Mouse (Mus musculus) lung, adult 2 months (tissue): Measurements from ENCODE around the gene Ampd2.

Experiments
- CTCF ChIP-seq: fragments of 200-500 bp; IDR thresholded peaks from 2 replicates; pipeline ENCODE4 v1.5.1; 2011; ENCODE audit warnings: mild to moderate bottlenecking, low read length, control low read depth; ENCODE audit not compliant: insufficient read depth
- POLR2A ChIP-seq: fragments of 200-500 bp; IDR thresholded peaks from 2 replicates; pipeline ENCODE4 v1.6.1; 2011; ENCODE audit warnings: low read depth, mild to moderate bottlenecking, control low read depth, low read length, borderline replicate concordance; ENCODE audit errors: extremely low read depth

DNA sequence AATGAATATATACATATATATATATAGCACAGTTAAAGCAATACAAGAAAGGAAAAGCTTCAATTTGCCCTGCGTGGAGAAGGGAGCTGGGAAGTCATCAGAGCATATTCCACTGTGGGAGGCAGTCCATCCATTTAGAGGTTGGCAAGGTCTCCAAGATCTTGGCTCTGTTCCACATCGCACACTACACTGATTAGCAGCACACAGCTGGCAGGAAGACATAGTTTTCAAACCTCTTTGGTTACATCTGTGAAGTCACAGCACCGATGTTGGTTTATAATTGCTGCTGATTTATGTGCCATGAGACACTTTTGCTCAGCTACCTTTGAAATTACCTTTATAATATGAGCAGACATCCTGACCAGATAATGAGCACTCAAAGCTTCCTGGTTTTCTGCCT, 38.1 kb downstream of the Ampd2 start:
- TF ChIP-seq POLR2A = no peak
- no peak for TF ChIP-seq CTCF
